Mouse (Mus musculus) forelimb bud, embryonic 11.5 days (tissue): ENCODE data around the gene Ccr4.

Source experiments
- DNase-seq: peaks from one replicate; pipeline ENCODE4 v3.0.0-alpha.2; 2012; ENCODE audit warnings: low read depth, low spot score

Gene Ccr4

DNA sequence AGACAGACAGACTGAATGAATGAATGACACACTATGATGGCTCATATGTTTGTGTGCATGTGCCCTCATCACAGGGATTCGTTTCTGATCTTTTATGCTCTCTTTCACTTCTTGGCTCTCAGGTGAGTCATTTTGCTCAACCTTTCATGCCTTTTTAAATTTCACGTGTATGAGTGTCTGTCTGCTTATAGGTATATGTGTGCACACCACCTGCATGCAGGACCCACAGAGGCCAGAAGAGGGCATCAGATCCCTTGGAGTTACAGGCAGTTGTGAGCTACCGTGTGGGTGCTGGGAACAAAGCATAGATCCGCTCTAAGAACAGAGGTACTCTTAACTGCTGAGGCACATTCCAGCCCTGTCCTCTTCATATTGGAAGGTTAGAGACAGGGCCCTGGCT, 36.0 kb downstream of the Ccr4 start:
- no peak for DNase-seq

DNA sequence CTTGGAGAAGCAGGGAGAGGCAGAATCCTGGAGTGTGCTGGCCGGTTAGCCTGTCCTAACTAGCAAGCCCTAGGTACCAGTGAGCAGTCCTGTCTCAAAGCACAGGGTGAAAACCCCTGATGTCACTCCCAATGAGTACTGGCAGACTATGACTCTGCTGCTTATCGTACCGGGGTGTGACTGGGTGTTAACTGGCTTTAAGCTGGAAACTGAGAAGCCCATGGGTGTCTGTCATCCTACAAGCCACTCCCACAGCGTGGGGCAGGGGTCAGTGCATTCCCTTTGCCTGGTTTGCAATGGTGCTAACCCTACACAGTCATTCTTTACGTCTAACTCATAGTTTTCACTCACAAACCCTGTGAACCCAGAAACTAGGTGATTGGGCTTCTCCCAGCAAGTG, 36.5 kb downstream of the Ccr4 start:
- DNase-seq, result no peak

DNA sequence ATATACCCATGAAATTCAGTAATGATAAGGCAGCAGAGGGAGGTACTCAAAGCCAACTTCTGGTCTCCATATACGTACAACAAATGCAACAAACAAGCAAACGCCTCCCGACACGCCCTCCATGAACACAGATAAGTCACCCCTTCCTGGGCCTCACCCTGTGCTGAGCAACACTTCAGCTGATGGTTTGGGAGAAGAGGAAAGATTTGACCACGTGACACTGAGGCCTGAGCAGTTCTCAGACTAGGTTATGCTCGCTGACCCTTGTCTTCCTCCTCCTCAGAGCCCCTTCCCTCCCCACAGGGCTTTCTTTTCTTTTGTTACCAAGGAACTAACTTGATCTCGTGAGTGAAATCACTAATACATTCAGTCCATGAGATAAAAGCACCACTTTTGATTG, 37.8 kb downstream of the Ccr4 start:
- no peak for DNase-seq

DNA sequence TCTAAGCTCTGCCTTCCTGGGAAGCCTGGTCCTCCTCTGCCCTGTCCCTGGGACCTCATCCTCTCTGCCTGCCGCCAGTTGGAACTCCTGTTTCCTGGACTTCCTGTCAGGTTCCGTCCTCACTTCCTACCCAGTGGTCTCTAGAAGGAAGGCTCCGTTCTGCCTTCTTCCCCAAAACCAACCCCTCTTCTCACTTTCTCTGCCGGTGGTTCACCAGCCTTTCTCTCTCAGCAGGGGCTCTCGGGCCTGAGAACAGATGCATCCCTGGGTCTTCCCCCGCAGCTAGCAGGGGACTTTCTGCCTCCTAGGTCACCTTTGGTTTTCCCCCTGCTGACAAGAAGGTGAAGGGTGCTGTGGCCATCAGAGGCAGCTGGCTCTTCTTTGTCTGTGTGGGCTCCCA, 39.3 kb downstream of the Ccr4 start:
- DNase-seq, result no peak

DNA sequence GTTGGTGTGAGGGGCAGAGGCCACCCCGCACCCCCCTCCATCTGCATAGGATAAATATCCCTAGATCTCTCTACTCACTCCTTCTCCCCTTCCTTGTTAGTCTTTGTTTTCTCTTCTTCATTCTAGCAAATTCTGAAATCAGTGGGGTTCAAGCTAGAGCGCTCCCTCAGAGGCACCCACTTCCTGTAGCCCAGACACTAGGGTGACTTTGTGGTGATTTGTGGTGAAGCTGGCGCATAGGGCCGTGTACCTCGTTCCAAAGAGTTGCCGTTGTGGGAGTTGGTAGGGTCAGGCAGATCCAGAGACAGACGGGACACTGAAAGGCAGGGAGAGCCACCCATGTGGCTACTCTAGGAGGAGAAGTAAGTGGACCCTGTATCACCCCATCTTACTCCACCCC, 42.1 kb downstream of the Ccr4 start:
- no peak for DNase-seq

DNA sequence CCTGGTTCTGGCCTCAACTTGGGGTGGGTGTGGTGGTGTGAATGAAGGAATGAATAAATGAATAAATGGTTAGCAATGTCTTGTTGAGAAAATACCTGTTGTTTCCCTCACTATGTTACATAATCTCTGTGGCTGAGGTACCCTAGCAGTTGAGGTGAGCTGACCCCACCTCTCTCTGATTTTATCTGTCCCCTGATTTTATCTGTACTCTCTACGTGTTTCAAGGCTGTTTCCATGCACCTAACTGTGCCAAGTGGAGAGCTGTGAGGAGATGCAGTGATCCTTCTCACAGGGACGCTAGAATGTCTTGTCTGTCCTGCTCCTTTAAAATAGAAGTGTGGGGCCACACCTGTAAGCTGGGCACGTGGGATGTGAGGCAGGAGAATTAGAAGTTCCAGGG, 46.3 kb downstream of the Ccr4 start:
- no peak for DNase-seq

DNA sequence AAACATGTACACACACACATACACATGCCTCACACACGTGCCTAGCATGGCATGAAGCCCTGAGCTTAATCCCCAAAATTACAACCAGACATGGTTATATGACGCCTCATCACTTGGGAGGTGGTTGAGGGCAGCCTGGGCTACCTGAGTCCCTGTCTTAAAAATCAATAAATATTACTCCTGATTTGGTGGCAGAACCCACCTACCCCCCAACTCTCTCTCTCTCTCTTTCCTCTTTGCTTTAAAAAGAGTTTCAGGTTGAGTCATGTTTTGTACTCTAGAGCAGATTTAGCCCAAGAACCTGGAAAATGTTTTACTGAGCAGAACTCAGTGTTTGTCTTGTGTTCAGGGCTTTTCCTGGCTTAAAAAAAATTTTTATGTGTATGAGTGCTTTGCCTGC, 49.3 kb downstream of the Ccr4 start:
- DNase-seq, result no peak

DNA sequence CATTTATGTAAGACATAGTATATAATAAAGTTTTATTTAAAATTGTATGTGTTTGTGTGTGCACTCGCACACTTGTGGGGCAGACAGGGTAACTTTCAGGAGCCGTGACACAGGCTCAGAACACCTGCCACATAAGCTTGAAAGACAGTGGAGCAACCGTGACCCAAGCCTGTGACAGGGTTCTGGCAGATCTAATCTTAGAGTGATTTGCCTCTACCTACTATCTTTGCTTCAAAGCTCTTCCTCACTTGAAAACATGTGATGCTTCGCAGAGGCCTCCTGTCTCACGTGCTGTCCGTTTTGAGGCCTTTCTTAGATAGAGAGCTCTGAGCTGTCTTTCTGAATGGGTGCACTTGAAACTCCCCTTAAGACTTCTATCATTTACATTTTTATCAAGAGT, 52.3 kb downstream of the Ccr4 start:
- no peak for DNase-seq

DNA sequence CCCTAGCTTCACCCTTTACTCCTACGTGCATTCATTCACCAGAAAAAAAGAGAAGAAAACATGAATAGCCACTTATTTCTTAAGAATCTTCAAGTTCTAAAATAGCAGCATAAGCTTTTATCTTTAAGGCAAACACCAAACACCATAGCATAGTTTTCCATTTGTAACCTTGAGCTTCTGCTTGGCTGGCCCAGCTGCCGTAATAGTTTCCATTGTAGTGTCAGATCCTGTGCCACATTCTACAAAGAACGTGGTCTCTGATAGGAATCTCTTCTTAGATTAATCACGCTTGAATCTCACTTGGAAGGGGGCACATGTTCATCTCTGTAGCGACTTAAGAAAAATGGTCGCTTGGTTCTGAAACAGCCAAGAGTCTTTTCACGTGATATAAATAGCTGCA, 53.1 kb downstream of the Ccr4 start:
- DNase-seq, result no peak

DNA sequence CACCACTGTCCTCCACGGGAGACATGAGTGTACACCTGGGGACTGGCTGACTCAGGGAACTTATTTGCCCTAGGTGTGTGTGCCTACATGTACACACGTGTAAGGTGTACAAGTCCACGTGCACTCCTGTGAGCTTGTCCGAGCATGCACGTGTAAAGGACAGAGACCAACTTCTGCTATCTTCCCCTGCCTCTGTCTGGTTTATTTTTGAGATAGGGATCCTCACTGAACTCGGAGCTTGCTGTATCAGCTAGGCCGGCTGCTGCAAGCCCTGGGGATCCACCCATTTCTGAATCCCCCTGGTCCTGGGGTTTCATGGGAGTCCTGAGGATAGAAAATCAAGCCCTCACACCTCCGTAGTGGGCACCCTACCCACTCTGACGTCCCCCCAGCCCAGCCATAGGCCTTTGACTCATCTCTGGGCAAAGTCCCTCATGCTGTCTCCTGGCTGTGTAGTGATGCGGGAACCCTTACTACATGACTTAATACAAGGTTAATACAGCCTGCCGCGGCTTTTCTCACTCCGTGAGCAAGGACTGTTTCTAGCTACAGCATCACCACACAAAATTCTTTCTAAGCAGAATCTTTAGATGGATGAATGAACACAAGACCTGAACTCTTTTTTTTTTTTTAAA, 55.5 kb downstream of the Ccr4 start:
- DNase-seq, result no peak

DNA sequence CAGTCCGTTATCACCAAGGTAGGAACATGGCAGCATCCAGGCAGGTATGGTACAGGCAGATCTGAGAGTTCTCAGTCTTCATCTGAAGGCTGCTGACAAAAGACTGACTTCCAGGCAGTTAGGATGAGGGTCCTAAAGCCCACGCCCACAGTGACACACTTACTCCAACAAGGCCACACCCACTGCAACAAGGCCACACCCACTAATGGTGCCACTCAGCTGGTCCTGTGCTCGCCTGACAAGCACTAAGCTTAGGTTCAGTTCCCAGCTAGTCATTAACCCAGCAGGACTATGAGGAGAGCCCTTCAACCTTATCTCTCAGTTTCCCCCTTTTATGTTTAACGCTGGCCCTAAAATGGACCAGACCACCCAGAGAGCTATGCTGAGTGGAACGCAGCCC, 56.0 kb downstream of the Ccr4 start:
- no peak for DNase-seq

DNA sequence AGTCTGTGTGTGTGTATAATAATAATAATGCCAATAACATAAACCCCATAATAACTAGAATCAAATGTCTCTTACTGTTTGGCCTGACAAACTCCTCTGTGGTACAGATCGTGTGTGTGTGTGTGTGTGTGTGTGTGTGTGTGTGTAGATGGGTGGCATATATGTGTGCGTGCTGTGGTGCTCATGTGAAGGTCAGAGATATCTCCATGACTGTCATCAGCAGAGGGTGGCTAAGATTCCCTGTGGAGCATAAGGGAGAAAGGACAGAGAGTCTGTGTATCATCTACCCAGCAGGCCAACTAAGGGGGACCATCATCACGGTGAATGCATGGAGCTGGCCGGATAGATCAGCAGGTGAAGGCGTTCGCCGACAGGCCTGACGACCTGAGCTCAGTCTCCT, 57.8 kb downstream of the Ccr4 start:
- DNase-seq, result no peak

DNA sequence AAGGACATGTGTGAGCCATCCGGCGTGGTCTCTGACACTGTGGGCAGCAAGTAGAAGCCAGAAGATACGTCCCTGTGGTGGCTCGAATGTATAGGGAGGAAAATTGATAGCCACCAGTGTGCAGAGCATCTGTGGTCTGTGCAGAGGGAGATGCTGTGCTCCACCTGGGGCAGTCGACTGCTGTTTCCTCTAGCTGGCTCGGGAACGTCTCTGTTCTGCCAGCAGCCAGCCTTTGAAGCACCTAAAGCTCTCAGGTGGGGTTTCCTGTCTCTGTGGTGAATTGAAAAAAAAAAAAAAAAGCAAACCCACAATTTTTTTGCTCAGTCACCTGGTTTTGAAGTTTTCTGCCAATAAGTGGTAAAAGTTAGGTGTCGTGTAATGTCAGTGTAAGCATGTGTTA, 61.4 kb downstream of the Ccr4 start:
- no peak for DNase-seq

DNA sequence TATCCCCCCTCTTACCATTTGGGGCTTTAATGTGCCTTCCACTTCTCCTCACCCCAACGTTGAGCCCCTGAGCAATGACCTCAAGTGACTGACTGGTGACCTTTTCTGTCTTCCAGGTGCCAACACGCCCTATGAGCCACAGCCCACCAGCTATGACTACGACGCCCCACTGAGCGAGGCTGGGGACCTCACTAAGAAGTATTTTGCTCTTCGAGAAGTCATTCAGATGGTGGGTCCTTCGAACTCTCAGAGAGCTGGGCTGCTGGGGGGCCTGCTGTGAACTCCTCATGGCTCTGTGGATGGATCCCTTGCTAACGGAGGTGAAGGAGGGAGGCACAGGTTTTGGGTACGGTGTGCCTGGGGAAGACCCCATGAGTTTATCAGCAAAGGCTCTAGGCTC, 61.8 kb downstream of the Ccr4 start:
- no peak for DNase-seq

DNA sequence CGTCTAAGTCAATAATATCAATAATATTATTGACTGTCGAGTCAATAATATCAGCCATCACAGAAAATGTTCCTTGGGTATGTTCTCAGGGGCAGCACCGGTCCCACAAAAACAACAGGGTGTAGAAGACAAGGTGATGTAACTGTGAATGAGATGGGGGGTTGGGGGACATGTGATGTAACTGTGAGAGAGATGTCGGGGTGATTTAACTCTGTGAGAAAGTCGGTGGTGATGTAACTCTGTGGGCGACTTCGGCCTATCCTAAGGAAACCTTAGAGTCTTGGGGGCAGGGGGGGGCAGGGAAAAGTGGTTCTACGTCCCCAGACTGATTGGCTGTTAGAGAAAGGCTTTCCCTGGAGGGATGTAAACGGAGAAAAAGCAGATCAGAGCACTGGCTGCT, 62.5 kb downstream of the Ccr4 start:
- DNase-seq, result no peak

DNA sequence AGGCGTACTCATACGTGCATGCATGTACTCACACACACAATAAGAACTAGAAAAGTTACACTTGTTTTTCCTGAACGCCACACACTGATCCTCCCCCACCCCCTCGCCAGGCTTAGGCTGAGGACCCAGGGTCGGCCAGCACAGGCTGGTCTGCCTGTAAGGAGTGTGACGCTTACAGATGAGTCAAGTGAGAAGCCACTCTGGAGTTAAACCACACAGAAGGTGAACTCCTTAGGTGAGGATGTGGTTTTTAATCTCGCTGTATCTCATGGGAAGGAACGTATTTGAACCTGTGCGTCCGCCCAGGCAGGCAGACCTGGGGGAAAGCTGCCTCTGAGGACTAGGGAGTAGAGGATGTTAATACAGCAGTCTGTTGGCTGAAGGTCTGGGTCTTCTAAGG, 64.2 kb downstream of the Ccr4 start:
- no peak for DNase-seq
